Mouse (Mus musculus) granulocyte monocyte progenitor cell, adult 5-6 weeks (primary cell): ENCODE measurements around the gene Sh3bp5. TPM values are rescaled to one million over a fixed set of nuclear protein-coding genes. Genes with fewer than 3 reads are reported as not detected.
A peak's percentile ranks its signal among the peaks of the same experiment; 100 is the strongest.

Experiments used
- ATAC-seq: replicated peaks from 2 replicates; pipeline ENCODE4 v1.8.0; 2016; ENCODE audit warnings: mild to moderate bottlenecking, moderate TSS enrichment, inconsistent platforms; ENCODE audit not compliant: poor library complexity, severe bottlenecking
- total RNA-seq, 2 experiments: library from RNA; stranded (forward) in 1 of 2; stranded (reverse) in 1 of 2; fragments of 200-712, 200-1000 nt in 1 of 2; fragments of >200 nt in 1 of 2; fragmentation: Nextera tagmentation in 1 of 2; gene quantifications; 2 replicates each; pipeline ENCODE4 v1.2.3; 2014 to 2017

Sh3bp5 gene
- total RNA-seq, 2 experiments from 2014 or later, result 2.7 to 6.3 TPM

DNA sequence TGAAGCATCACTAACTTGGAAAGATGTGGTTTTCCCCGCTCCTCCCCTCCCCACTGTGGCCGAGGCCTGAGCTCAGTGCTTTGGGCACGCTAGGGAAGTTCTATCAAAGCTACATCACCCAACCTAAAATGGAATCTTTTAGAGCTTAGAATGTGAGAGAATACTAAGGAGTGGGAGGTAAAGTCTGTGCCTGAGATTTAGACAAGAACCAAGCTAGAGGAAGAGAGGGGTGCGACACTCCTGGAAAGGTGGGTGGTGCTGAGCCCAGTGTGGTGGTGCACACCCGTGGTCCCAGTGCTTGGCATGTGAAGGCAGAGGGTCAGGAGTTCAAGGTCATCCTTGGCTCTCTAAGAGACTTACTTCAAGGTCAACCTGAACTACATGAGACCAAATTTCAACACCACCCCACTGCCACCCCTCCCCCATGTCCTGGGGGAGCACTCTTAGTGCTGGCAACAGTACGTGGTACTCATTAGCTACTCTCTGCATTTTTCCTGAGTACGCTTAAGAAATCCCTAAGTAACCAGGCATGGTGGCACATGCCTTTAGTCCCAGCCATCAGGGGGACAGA lies 40.2 kb downstream of the Sh3bp5 start:
- ATAC-seq, result no peak

DNA sequence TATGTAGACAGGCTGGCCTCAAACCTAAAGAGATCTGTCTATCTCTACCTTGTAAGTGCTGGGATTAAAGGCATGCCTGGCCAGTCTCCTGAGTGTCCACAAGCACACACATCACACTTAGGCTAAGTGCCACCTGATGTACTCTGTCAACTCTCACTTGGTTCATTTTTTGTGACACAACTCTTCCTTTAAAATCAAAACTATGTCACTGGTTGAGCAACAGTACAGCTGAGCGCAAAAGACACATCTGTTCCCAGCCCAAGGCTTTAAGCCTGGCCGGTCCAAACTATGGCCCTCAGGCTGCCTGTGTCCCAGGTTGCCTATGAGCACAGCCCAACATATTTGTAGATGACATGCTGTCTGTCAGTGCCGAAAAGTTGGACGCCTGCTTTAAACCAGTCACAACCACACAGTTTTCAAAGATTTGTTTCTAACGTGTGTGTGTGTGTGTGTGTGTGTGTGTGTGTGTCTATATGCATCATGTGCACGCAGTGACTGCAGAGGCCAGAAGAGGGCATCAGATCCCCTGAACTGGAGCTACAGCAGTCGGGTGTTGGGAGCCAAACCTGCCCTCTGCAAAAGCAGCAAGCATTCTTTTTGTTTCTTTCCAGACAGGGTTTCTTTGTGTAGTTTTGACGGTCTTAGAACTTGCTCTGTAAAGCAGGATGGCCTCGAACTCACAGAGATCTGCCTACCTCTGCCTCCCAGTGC lies 40.9 kb downstream of the Sh3bp5 start:
- ATAC-seq, result no peak

DNA sequence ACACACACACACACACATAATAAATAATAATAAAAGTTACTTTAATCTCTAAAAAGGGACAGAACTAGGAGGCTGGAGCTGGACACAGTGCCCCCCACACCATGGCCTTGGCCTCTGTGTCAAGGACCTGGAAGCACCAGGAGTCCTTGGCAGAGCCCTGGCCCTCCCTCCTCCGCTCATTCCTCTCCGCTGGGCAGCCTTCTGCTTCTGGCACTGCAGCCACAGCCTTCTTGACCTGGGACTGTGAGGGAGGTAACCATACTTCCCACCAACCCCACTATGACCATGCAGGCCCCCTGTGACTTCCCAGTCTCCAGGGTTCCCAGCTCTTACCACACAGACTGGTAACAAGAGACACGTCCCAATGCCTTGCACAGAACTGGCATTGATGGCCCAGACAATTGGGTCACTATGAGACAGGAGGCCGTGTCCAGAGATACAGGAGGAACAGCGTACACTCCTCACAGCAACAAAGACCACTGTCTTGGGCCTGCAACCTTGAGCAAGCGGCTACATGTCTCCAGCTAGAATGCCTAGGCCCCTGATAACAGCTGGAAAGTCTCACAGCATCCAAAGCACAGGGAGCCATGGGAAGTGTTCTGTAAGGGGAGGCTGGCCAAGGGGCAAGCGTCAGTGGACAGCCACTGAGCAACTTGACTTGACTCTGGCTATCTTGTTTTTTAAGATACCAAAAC lies 41.8 kb downstream of the Sh3bp5 start:
- ATAC-seq, result no peak

DNA sequence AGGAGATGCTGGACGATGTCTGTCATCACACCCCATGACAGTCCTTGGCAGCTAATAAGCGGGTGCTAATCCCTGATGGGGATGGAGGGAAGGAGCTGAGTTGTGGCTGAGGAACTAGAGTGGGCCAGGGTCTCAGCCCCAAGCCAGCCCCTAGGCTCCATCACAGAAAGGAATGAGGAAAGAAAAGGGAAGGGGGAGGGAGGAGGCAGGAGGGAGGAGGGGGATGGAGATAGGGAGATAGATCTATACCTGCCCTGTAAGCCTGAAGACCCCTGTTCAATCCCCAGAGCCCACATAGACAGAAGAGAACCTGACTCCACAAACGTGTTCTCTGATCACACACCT lies 42.4 kb downstream of the Sh3bp5 start:
- ATAC-seq, result no peak

DNA sequence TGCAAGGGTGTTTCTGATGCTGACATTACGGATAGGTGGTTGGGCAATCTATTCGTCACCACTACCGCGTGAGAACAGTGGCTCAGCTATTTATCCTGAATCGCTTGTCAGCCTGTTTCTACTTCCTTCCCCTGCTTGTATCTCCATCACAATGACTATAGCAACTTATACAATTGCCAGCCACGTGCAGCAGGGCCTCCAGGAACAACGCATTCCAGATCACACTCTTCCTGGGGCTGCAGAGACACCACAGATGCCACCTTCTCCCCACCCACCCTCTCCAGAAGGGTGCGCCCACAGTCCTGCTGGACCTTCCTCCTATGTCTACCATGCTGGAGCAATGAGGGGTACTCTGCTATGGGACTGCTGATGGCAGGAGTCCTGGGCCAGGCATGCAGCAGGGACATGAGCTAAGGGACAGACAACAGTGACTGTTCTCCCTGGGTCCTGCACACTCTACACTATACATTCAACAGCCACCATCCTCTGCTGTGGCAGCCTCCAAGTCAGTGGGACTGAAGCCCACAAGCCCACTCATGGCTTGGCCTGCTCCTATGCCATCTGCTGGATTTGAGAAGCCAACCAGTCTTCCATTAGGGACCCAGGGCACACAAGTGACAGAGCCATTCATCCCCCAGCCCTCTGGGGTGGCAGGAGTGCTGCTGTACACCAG lies 42.9 kb downstream of the Sh3bp5 start:
- ATAC-seq, result peak; percentile 69

DNA sequence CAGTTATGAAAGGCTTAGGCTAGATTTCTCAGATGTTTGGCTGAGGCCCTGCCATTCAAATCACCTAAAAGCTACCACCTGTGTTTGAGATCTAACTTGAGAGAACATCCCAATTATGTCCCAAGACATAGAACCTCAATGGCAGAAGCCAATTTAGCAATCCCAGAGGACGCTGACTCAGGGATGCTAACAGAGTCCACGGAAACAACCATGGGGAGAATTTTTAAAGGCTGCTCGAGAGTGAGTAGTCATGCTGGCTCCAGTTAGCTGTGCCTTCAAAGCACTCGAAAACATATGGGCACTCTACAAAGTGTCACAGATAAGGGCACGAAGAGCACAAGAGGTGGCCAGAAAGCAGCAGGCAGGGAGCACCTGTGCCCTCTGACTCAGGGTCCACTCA lies 43.6 kb downstream of the Sh3bp5 start:
- peak; percentile 15 for ATAC-seq

DNA sequence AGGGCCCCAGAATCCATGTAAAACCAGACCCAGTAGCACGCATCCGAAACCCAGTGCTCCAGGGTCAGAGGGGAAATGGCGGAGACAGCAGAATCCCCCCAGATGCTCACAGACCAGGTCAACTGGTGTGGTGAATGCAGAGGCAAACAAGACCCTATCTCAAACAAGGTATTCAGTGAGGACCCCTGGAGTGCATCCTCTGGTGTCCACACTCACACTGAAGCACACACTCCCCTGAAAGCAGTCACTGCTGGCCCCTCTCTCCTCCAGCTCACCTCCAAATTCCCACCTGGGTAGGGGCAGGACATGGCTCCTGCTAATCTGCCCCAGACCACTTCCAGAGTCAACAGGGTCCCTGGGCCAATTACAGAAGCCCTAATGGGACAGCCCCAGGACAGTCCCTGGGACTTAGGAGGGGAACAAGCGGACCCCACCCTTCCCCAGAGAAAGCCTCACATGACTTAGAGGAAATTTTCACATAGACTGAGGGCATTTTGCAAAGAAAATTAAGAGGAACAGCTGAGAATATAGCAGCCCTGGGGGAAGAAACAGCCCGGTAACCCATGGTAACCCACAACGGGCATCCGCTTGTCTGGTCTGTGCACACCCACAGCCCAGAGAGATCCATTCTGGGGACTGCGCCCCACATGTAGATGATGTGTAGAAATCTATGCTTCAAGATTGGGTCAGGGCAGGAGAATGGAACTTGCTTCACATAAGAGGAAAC lies 46.3 kb downstream of the Sh3bp5 start:
- peak; percentile 38 for ATAC-seq

DNA sequence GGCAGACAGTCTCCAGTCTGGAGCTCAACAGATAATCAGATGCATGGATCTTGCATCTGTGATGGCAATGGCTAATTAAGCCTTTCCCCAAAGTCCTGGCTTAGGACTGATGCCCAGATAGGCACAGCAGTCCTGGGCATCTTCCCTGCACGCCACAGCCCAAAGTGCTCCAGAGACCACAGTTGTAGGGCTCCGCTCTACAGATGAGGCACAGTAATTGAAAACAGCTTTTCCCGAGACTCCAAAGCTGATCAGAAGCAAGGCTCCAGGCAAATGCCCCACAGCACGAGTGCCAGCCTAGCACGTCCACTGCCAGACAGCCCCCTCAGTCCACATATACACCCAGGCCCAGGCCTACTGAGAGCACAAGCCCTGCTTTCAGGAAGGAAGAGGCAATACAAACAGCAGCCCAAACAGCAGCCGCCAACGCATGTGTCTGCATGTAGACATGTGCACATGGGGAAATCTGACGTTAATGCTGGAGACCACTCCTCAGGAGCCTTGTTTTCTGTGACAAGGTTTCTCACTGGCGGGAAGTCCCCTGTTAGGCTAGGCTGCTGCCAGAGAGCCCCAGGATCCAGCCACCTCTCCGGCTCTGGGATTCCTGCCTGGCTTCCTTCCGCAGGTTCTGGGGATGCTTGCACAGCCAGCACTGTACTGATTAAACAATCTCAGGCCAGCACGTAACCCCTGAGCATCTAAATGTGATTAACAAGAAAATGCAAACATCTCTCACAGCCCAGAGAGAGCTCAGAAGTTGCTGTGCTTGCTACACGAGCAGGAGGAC lies 47.6 kb downstream of the Sh3bp5 start:
- ATAC-seq, result no peak

DNA sequence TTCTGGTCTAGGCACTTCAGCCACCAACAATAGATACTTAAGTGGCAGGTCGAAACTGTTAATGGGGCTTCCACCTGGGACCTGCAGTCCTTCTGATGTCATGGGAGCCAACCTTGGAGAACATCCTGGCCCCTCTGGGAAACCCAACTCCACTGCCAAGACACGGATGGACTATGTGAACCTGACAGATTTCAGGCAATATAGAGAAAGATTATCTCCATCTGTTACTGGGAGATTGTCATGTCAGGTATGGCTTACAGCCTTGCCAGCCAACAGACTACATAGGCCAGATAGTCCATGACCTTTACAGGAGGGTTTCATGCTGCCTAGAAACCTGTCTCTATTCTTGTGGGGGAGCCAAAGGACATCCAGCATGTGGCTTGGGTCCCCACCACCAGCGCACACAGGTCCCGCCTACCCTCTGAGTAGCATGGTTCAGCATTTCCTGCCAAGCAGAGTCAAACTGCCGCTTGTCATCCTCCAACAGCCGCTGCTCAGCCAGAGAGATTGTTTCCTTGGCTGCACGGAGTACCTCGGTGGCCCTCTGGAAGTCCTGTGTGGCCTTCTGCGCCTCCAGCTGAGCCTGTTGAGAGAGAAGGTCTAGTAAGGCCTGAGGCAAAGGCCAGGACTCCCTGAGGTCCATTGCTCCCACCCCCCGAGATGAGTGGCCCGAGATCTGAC lies 48.4 kb downstream of the Sh3bp5 start:
- ATAC-seq, result no peak

DNA sequence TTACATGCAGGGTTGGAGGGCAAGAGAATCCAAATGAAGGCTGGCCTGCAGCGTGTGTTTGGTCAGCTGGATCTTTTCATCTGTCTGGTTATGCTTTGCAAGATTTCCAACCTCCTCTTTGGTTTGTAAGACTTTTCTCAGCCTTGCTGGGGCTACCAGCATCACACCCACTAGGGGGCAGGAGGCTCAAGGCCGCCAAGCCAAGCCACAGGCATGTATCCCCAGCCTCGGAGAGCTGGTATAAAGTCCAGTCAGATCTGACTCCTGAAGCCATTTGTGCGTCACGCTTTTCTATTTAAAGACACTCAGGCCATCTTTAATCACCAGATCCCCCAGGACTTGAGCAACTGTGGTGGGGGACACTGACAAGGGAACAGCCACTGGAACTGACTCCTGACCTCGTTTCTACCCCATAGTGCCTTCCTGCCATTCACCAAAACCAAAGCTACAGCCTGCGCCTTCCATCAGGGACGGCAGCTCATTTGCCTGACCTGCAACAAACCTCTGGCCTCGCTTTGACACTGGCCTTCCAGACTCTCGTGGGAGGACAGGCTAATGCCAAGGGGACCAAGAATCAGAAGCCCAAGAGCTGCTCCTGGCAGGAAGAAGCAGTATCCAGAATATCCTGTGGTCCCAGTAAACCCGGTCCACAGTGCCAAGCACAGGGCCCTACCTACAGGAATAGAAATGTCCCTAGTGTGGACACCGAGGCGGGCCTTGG lies 49.7 kb downstream of the Sh3bp5 start:
- peak; percentile 74 for ATAC-seq

DNA sequence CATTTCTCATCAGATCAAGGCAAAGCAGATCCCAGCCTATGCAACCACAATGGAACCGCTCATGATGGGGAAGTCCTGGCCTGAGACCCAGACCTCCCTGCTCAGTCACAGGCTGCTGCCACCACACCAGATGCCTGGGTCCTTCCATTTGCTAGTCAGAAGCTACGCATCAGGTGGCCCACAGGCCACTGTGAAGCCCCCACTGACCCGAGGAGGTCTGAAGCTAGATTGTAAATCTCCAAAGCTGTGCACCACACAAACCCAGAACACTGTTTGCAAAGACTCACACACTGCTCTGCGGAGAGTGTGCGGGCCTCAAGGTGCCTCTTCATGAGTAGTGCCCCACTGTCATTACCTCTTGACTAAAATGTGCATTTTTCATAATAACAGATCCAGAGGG lies 50.5 kb downstream of the Sh3bp5 start:
- ATAC-seq, result no peak

DNA sequence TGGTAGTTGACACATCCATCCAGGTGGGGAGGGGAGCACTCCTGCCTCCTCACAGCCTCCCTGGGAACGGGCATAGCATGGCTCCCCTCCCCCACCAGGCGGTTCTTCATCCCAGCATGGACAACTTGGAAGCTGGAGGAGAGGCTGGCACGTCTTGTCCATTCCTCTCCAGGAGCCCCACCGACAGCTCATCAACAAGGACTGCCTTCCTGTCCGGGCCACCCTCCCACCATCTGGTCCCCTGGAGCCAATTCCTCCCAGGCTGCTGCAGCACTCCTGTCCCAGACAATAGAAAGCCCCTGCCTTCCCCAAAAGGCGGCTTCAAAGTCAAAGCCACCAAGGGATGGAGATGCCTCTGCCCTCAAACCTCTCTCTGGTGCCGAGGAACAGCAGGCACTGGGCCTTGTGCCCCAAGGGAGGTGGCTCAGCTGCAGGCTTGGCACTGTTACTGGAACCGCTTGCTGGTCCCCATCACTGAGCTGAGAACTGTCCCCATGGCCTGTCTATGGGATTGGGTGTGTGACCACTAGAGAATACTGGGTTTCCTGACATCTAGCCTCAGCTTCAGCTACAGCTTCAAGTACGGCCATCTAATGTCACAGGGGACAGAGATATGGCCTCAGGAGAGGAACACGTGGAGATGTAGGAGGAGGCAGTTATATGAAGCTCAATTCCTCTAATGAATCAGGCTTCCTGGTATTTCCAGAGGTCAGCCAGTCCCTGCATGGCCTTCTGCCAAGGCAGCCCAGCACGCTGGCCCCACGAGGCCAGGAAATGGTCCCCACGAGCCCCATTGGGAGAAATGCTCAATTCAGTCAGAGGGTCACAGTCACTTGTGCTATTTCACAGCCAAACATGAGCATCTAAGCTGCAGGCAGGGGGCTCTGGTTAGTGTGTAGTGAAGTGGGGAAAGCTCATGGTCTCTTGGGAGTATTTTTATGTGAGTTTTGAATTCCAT lies 51.2 kb downstream of the Sh3bp5 start:
- ATAC-seq, result no peak

DNA sequence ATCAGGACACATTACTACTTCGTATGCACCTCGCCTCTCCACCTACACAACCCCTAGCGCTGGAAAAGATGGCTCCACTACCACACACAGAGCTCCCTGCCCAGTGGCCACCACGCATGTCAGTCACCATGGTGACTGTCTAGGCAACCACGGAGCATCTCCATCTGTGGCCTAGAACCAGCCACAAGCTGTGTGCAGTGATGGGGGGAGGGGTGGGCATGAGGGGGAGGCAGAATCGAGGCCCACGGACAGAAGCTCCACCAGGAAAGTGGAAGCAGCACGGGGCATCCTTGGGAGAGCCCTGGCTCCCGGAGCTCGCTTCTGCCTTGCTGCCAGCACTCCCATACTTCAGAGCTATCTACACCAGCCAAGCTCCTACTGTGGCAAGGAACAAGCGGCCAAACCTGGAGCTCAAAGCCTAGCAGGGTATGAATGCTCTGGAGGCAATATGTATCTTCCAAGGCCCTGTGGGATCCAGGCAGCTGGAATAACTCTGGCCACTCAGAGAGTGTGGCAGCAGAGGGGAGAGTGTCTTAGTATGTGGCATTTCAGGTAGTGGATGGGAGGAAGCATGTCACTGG lies 52.3 kb downstream of the Sh3bp5 start:
- no peak for ATAC-seq

DNA sequence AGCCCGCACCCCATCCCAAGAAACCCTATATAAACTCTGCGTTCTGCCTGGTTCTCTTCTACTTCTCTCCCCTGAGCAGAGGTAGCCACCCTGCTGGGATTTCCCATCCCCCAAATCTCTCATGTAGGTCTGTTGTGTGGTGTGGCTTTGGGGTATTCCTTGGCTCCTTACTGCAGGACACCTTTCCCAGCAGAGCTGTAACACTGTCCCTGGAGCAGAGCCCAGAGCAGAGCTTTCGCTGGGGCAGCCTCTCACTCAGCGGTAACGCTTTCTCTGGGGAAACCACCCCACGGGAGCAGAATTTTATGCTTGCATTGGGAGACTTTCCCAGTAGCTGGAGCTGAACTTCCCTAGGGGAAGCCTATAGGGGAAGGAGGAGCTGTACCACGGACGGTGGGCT lies 53.6 kb downstream of the Sh3bp5 start:
- no peak for ATAC-seq

DNA sequence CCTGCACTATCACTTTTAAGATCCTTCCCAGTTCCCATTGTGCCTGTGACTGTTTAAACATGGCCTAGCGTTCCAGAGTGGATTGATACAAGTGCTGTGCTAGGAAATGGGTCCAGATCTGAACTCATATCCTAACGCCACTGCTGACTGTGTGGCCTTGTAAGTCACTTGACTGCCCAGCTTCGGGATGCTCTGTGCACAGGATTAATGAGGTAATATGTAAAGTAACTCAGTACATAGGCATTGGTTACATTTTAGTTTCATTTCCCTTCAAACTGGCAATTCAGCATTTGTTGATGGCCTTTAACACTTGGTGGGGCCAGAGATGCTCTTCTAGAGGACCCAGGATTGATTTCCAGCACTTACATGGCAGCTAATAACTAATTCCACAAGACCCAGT lies 59.5 kb downstream of the Sh3bp5 start:
- peak; percentile 23; the same call in 1 of the 2 replicates for ATAC-seq

DNA sequence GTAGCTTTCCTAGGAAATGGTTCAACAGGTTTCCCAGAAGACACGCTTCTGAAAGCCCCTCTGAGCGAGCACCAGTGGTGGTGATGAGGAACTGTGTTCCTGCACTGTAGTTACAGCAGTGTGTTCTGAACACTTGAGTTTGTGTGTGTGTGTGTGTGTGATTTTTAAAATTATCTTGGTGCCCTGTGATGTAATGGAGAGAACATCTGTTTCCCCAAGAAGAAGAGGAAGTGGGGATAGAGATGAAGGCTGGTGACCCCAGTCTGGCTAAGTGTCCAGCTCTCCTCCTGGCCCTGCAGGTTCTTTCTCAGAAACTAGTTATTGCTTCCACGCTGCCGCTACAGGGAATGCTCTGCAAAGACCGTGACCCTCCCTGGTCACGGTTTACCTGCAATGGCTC lies 61.5 kb downstream of the Sh3bp5 start:
- peak; percentile 75 for ATAC-seq

DNA sequence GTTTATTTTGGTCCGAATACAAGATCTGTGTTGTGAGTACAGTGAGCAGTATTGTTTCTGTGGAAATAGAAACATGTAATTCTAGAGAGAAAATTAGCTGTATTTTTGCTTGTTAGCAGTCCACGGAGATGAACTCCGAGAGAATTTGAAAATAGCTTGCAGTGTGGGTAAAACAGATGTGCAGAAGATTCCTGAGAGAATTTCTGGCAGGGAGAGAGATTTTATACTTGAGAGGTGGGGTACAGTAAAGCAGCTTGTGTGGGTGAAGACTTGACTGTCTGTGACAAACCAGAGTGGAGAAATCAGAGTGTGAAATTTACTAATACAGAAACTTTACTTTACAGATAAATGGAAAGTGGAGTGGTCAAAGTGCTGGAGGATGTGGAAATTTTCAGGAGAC lies 66.5 kb downstream of the Sh3bp5 start:
- ATAC-seq, result no peak
